Mouse (Mus musculus): ENCODE measurements at regions not wholly inside any gene's neighbourhood (a gene's known extent, or its start where the extent isn't known, plus 50 kb on each side); places are given as distances from the start of the nearest gene placed in this dataset.

GRCm38 (mm10) chr13:6461363-6461762 is 86.6 kb upstream of the Pitrm1 start:
- DNase-seq, result no peak

DNA sequence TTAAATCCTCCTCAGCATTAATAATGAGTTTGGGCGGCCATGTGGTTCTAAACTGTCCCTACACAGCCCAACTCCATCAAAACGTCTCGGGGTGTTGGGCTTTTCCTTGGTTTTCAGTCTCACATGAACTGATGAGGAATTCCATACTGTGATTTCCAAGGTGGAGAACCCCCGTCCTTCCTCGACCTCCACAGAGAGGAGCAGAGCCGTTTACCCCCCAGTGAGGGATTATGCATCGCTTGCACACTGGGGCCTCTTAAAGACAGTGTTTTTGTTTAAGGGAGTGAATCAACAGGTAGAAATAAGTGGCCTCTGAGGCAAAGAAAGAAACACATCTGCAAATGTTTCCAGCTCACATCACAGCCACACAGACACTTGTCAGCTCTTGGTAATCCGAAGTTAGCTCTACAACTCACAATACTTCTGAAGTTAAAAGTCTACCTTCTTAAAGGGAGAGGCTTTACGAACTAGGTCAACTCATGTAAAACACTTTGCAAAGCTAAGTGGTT is 82.0 kb upstream of the Pitrm1 start:
- DNase-seq, result no peak

DNA sequence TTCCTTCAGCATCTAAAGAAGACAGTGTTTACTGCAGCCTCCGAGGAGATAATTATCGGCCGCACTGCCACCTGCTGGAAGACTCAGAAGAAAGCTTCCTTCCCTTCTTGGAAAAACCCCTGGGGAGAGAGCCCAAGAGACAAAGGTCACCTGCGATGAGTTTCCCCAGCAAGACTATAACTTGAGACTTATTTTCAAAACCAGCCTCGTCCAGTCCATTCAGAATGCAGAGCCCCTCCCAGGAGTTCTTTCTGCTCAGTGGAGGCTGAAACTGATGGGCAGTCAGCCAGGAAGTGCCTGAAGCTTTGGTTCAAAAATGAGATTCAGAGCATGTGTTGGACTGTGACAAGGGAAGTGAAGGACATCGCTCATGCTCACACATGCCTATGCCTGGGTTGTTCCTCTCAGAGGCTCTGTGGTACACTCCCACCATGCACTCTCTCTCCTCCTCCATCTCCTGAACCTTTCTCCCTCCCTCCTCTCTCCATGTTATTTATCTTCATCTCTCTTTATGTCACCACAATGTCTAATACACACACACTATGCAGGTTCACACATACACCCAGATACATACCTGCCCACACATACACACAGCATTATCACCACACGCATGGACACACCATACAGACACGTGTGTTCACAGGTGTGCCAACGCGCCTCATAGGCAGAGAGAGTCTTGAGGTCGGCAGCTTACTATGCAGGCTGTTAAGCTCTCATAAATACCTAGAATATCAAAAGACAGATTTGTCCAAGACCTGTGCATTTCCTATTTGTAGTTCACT is 78.3 kb upstream of the Pitrm1 start:
- peak; percentile 14 to 25 for DNase-seq

DNA sequence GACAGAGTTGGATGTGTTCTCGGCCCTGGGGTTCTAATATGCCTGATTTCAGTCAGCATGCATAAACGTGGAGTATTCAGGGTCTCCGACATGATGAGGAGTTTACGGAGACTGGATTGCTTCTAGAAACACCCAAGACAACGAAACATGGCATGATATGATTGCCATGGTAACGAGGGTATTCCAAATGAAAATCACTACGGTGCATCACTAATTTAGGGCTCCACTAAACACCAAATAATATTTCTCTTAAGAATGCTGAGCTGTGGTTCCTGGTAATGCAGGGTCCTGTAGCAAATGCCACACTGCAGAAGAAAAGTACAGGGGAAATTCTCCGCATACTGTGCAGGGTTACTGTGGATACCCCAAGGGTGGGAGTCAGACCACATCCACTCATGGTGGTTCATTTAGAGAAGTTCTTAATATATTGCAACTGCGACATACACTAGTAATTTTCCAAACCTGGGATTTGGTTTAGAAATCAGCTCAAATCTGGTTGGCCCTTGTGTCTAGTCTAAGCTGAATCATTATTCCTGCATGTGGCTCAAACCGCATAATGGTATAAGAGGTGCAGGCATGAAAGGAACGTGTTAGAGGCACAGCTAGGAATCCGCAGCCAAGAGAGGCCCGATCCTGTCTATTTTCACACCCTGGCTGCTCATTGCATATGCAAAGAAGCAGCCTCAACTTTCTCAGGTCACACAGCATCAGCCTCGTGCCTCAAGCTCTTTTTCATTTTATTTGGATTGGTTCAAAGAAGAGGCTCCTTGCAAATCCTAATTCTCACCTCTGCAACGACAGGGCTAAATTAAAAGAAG is 77.5 kb upstream of the Pitrm1 start:
- no peak for DNase-seq

DNA sequence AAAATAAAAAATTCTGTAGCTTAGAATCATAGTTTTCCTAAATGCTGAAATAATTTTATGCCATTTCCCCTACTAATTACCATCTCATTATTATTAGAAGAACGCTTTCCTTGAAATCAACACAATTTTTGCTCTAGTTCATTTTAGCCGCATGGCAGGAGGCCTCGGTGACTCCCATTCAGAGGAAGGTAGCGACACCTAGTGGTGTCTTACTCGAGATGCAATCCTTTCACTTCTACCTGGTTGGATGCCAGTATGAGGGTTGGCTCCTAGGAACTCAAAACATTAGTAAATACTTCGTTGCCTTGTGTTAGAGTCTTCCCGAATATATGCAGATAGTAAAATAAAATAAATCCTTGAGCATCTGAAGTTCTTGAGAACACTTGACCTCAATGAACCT is 76.3 kb upstream of the Pitrm1 start:
- peak; percentile 5 to 12 for DNase-seq

GRCm38 (mm10) chr13:6473401-6474190 is 74.4 kb upstream of the Pitrm1 start:
- DNase-seq, result no peak

- no peak for DNase-seq
Measured at GRCm38 (mm10) chr13:6479667-6480066, 68.3 kb upstream of the Pitrm1 start.

DNA sequence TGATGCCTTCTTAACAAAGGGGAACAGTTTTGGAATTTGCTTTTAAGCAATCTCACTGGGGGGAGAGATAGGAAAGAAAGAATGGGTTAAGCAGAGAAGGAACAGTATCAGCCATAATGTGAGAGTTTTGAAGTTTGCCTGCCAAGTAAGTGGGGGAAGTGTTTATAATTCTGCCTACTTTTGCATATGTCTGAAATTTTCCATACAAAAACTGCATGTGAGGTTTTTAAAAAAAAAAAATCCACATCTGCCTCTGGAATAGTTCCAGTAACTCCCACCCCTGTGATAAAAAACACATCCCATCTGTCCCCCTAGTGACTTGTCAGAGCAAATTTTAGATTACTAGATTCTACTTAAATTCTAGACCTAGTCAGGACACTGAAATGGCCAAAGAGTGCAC is 63.5 kb upstream of the Pitrm1 start:
- no peak for DNase-seq

GRCm38 (mm10) chr13:6487837-6488236 is 60.1 kb upstream of the Pitrm1 start:
- DNase-seq, result no peak

DNA sequence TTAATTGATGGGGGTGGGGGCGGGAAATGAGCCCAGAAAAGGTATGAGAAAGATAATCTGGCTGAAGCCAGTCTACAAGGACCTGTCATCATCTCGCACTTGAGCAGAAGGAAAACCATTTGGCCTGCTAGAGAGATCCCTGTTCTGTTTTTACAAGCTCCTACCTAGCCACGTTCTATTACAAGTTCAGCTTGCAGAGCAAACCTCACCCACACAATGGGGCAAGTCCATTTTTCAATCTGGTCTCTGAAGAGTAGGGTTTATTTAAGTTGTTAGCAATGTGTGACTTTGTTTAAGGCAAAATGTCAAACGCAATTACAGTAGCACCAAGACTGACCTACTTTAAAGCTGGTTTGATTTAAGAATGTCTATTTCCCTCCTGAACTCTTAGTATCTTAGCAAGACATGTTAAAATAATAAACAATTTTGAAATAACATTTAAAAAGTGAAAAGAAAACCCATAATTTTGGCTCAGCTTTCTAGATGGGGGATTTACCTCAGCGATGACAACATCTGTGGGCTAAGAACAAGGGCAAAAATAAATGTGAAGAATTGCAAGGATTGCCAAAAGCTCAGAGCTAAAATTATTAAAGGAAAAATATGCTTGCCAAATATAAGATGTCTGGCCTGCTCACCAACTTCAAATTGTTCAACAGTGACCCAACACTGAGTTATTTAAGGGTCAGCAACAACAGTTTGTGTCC is 54.9 kb upstream of the Pitrm1 start:
- no peak for DNase-seq

All from thymus, postnatal 36 days (tissue).